ENCODE assay signal across 8 mouse cellular contexts in genomic region chr5:138753946-138754302, GRCm38 (mm10). TPM values are rescaled to one million over a fixed set of nuclear protein-coding genes. Genes with fewer than 3 reads are reported as not detected.
A peak's percentile ranks its signal among the peaks of the same experiment; 100 is the strongest.
DNase-seq lines count a peak whose midpoint lies in the region; ATAC-seq and TF ChIP-seq lines count a peak whose summit lies in the region.

No protein-coding gene starts in this region.

- no peak for TF ChIP-seq POLR2A in limb, embryonic 14.5 days (IDR thresholded peaks at IDR 0.05; ENCODE audit: borderline replicate concordance, extremely low read depth, insufficient read depth, insufficient read length)
- TF ChIP-seq POLR2A in olfactory bulb, adult 2 months (IDR thresholded peaks at IDR 0.05; ENCODE audit: insufficient read depth, low read depth, low read length), result no peak

- peak; percentile 34 for DNase-seq in left cerebral cortex, postnatal 4 days
- no peak for DNase-seq in left cerebral cortex, adult 18-20 months (ENCODE audit: low spot score in 2 of 2)
- peak; percentile 49 for DNase-seq in limb, embryonic 14.5 days (ENCODE audit: low spot score)
- DNase-seq in cerebellum, postnatal 14 days, result no peak

- H3K27ac ChIP-seq in brown adipose tissue, adult 24 weeks (replicated peaks; ENCODE audit: low read depth, low read length), result no peak overlapping the region
- no peak overlapping the region for H3K27ac ChIP-seq in heart, embryonic 12.5 days (ENCODE audit: poor library complexity, severe bottlenecking)
- H3K27ac ChIP-seq in limb, embryonic 14.5 days (replicated peaks; ENCODE audit: low read depth, low read length), result no peak overlapping the region
- peak overlapping the region; percentile 91 for H3K27ac ChIP-seq in olfactory bulb, adult 2 months (ENCODE audit: insufficient read depth, low read depth, low read length)

- H3K9me3 ChIP-seq in heart, embryonic 12.5 days (replicated peaks), result no peaks in the 10 kb centered on the region
- H3K9me3 ChIP-seq in limb, embryonic 14.5 days (ENCODE audit: control insufficient read depth, low read length), result no peaks in the 10 kb centered on the region

- H3K9ac ChIP-seq in heart, embryonic 12.5 days, result peak overlapping the region; percentile 85
- peak overlapping the region; percentile 76; the same call in 1 of the 2 replicates for H3K9ac ChIP-seq in limb, embryonic 14.5 days (ENCODE audit: low read depth, low read length, severe bottlenecking)

- 7% methylated on average over 9 of the region's 9 CpGs for WGBS in heart, embryonic 12.5 days
- 6% methylated on average over 9 of the region's 9 CpGs for WGBS in limb, embryonic 14.5 days
- WGBS in olfactory bulb, adult 2 months, result 3% methylated on average over 9 of the region's 9 CpGs

- TF ChIP-seq CTCF in olfactory bulb, adult 2 months (IDR thresholded peaks at IDR 0.05; ENCODE audit: insufficient read depth, low read depth, low read length), result no peak

- H3K27me3 ChIP-seq in heart, embryonic 12.5 days (replicated peaks), result peaks cover 63% of the 10 kb centered on the region
- peaks cover 55% of the 10 kb centered on the region for H3K27me3 ChIP-seq in limb, embryonic 14.5 days (ENCODE audit: control insufficient read depth, insufficient read depth, low read length)

- H3K4me3 ChIP-seq in brown adipose tissue, adult 24 weeks (ENCODE audit: insufficient read depth, low read depth, low read length), result peak overlapping the region; percentile 80
- peak overlapping the region; percentile 68 for H3K4me3 ChIP-seq in heart, embryonic 12.5 days
- peak overlapping the region; percentile 71 for H3K4me3 ChIP-seq in limb, embryonic 14.5 days (replicated peaks; ENCODE audit: low read length)
- H3K4me3 ChIP-seq in olfactory bulb, adult 2 months (ENCODE audit: insufficient read depth, low read depth, low read length), result peak overlapping the region; percentile 80

- H3K4me1 ChIP-seq in brown adipose tissue, adult 24 weeks (ENCODE audit: control insufficient read depth, insufficient read depth, insufficient read length, low read length), result no peaks in the 10 kb centered on the region
- peaks cover 26% of the 10 kb centered on the region for H3K4me1 ChIP-seq in heart, embryonic 12.5 days (replicated peaks)
- peaks cover 22% of the 10 kb centered on the region for H3K4me1 ChIP-seq in limb, embryonic 14.5 days (ENCODE audit: control insufficient read depth, insufficient read depth, low read length)
- peaks cover 37% of the 10 kb centered on the region for H3K4me1 ChIP-seq in olfactory bulb, adult 2 months (ENCODE audit: control insufficient read depth, insufficient read depth, low read length)

- H3K4me2 ChIP-seq in heart, embryonic 12.5 days, result peak overlapping the region; percentile 92
- H3K4me2 ChIP-seq in limb, embryonic 14.5 days (replicated peaks; ENCODE audit: low read depth, low read length, severe bottlenecking), result peak overlapping the region; percentile 97

- H3K36me3 ChIP-seq in heart, embryonic 12.5 days, result no peaks in the 10 kb centered on the region
- H3K36me3 ChIP-seq in limb, embryonic 14.5 days (ENCODE audit: control insufficient read depth, insufficient read depth, low read length), result no peaks in the 10 kb centered on the region

- no peak for ATAC-seq in heart, embryonic 12.5 days (ENCODE audit: insufficient number of reproducible peaks, low FRiP score)
- peak; percentile 52; the same call in 1 of the 2 replicates for ATAC-seq in limb, embryonic 14.5 days (ENCODE audit: low FRiP score, low read depth)
- ATAC-seq in activated CD4-positive, CD25-positive, alpha-beta regulatory T cell, adult 4 months, result no peak

- intact Hi-C loops in left cerebral cortex, postnatal 4 days (cut with DNase I), result no loop called here

RNA-seq across cellular contexts. Expression of gene Fam20c, which starts 0.4 kb away (rescaled TPM):
- total RNA-seq in left cerebral cortex, postnatal 4 days (2021), result 10 to 100 TPM; 79.5 to 92.0 TPM
- total RNA-seq in left cerebral cortex, adult 18-20 months (2021), result 10 to 100 TPM; 39.3 to 41.0 TPM
- 19.0 and 33.0 TPM in 2 replicates for polyA plus RNA-seq in brown adipose tissue, adult 24 weeks (2012; ENCODE audit: insufficient read depth, insufficient read length, missing spikeins)
- 6.0 and 6.2 TPM in 2 replicates for polyA plus RNA-seq in heart, embryonic 12.5 days (2016; fragmentation: Nextera tagmentation; extraction: Ambion mirVana)
- 10.6 and 12.3 TPM in 2 replicates for polyA plus RNA-seq in limb, embryonic 14.5 days (2012; rRNA removed)
- 8.5 and 10.9 TPM in 2 replicates for polyA plus RNA-seq in limb, embryonic 14.5 days (2014; fragmentation: Nextera tagmentation; extraction: Ambion mirVana)
- polyA plus RNA-seq in olfactory bulb, adult 2 months (2012; ENCODE audit: insufficient read depth, insufficient read length, low replicate concordance, missing spikeins), result not detected in 2 replicates
- polyA plus RNA-seq in activated CD4-positive, CD25-positive, alpha-beta regulatory T cell, adult 4 months (2017; shearing (Covaris generic)), result not detected

Comparison
In these comparisons a context has a peak if more than half of its experiments do, and no peak if none do; other contexts are left out.
1. DNase-seq: peak in left cerebral cortex, postnatal 4 days (single experiment) and limb, embryonic 14.5 days (single experiment); none in left cerebral cortex, adult 18-20 months (0 of 2) and cerebellum, postnatal 14 days (0 of 2).
2. Peak in every context shown above with its lines, with median percentiles within 50 percentile points of each other: H3K4me3 ChIP-seq.